Mouse (Mus musculus): Measurements from ENCODE around the gene Slc22a14. TPM values are rescaled to one million over a fixed set of nuclear protein-coding genes. Genes with fewer than 3 reads are reported as not detected.

Slc22a14 gene
- not detected in 2 replicates for polyA plus RNA-seq (2016; fragmentation: Nextera tagmentation; extraction: Ambion mirVana)

DNA sequence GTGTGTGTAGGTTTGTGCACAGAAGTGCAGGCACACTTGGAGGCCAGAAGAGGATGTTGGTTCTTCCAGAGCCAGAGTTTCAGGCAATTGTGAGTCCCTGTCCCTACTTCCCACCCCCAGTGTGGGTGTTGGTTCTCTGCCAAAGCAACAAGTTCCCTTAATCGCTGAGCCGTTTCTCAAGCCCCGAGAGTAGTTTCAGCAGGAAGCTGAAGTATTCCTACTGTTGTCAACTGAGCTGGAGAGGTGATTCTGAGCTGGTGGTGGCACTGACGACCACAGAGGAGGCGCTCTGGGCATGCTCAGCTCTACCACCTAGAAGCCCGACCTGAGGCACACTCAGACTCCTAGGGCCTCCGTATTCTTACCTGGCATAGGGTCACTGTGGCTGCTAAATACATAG, at the start of gene Slc22a14:
Slc22a14 (minus strand) TSS at position 270 of the 400 bp plus-strand sequence.
- no peaks in the 10 kb centered on the region for H3K4me1 ChIP-seq (replicated peaks)
- no peak for ATAC-seq (ENCODE audit: insufficient number of reproducible peaks, insufficient read depth, low FRiP score, low TSS enrichment, low read depth)
- WGBS = 82% methylated on average over 7 of the region's 7 CpGs
- H3K27me3 ChIP-seq = no peaks in the 10 kb centered on the region
- H3K9ac ChIP-seq (replicated peaks) = no peak within 1 kb of the TSS
- H3K4me3 ChIP-seq (replicated peaks) = no peak within 1 kb of the TSS
- no peak within 1 kb of the TSS for H3K27ac ChIP-seq
- no peak within 1 kb of the TSS for H3K4me2 ChIP-seq
- peaks cover 37% of the 10 kb centered on the region; the same call in 1 of the 2 replicates for H3K36me3 ChIP-seq
- H3K9me3 ChIP-seq = no peaks in the 10 kb centered on the region

DNA sequence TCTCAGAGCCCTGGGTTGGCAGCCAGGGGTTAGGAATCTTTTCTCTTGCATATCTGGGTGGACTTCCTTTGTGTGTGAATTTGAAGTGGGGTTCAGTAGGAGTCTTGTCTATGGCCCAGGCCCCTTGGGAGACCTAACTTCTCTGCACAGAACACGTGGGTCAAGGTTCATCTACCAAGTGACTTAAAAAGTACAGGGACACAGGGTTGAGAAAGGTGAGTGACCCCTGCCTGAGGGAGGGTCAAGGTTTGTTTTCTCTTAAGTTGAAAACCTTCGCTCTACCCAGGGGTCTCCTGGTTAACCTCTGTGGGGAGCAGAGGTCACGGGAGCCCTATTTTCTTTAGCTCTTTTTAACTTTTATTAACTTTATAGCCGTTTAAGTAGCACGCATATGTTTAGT, 44.5 kb upstream of the Slc22a14 start:
- peaks cover 20% of the 10 kb centered on the region; the same call in 1 of the 2 replicates for H3K9me3 ChIP-seq
- ATAC-seq (ENCODE audit: insufficient number of reproducible peaks, insufficient read depth, low FRiP score, low TSS enrichment, low read depth) = no peak
- H3K4me3 ChIP-seq (replicated peaks) = no peak overlapping the region
- H3K36me3 ChIP-seq = peaks cover 43% of the 10 kb centered on the region
- 84% methylated on average over 5 of the region's 5 CpGs for WGBS
- H3K4me2 ChIP-seq = no peak overlapping the region
- H3K9ac ChIP-seq (replicated peaks) = no peak overlapping the region
- no peaks in the 10 kb centered on the region for H3K27me3 ChIP-seq
- H3K27ac ChIP-seq = no peak overlapping the region
- H3K4me1 ChIP-seq (replicated peaks) = peaks cover 33% of the 10 kb centered on the region

DNA sequence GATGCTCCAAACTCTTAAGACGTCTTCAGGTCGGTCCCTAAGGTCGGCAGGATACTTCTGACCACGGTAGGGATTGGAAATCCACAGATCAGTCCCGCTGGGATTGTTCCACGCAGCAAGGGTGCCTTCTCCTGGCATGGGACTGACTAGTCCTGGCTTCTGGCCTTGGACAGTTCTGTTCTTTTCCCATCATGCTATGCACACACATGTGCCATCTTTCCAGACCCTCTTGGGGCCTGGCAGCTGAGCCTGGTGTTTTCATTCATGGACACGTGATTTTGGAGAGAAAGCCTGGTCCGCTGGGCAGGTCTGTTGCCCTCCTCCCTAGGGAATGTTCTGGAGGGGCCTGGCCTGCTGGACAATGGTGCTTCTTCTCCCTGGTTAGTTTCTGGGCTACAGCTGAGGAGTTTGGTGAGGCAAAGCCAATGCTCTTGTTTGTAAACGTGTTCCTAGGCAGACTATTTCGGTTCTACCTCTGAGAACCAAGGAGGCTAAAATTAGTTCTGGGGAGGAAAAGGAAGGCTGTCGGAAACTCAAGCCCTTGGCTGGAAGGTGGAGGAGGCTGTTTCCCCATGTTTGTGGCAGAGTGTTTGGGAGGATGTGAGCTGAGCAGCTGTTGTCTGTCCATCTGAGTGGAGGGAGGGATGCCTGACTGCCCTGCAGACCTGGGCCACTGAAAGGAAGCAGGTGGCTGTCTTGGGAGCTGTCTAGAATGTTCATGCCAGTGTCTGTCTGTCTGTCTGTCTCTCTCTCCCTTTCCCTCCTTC, 43.7 kb upstream of the Slc22a14 start:
- Histone ChIP-seq H3K27ac (peak overlapping the region; percentile 59; the same call in 1 of the 2 replicates), H3K27me3 (no peaks in the 10 kb centered on the region), H3K9ac (replicated peaks) (no peak overlapping the region), H3K4me1 (replicated peaks) (peaks cover 41% of the 10 kb centered on the region), H3K9me3 (peaks cover 20% of the 10 kb centered on the region; the same call in 1 of the 2 replicates), H3K36me3 (peaks cover 43% of the 10 kb centered on the region), H3K4me2 (no peak overlapping the region), H3K4me3 (replicated peaks) (no peak overlapping the region)
- 85% methylated on average over 11 of the region's 11 CpGs for WGBS
- ATAC-seq (ENCODE audit: insufficient number of reproducible peaks, insufficient read depth, low FRiP score, low TSS enrichment, low read depth) = no peak

DNA sequence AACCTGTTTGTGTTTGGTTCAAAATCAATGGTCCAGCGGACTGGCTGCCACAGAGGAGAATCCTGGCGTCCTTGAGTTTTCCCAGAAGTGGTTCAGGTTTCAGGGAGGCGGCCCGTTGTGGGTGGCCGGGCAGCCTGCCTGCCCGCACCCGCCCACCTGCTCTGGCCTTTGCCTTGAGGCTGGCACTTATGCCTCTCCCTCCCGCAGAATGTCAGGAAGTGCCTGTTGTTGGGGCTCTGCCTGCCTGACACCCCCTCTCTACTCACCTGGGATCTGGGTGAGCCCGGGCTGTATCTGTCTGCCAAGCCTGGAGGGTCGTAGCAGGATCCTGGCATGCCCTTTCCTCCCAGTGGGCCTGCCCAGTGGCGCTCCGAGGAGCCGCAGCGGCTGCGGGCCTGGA, 42.5 kb upstream of the Slc22a14 start:
- Histone ChIP-seq H3K9me3 (peaks cover 13% of the 10 kb centered on the region; the same call in 1 of the 2 replicates), H3K4me3 (replicated peaks) (no peak overlapping the region), H3K27me3 (no peaks in the 10 kb centered on the region), H3K4me2 (no peak overlapping the region), H3K4me1 (replicated peaks) (peaks cover 47% of the 10 kb centered on the region), H3K36me3 (peaks cover 42% of the 10 kb centered on the region), H3K9ac (replicated peaks) (0 out of 2 replicates have a peak overlapping the region, but pooled peaks have one; percentile 4), H3K27ac (no peak overlapping the region)
- no peak for ATAC-seq (ENCODE audit: insufficient number of reproducible peaks, insufficient read depth, low FRiP score, low TSS enrichment, low read depth)
- 75% methylated on average over 15 of the region's 15 CpGs for WGBS

DNA sequence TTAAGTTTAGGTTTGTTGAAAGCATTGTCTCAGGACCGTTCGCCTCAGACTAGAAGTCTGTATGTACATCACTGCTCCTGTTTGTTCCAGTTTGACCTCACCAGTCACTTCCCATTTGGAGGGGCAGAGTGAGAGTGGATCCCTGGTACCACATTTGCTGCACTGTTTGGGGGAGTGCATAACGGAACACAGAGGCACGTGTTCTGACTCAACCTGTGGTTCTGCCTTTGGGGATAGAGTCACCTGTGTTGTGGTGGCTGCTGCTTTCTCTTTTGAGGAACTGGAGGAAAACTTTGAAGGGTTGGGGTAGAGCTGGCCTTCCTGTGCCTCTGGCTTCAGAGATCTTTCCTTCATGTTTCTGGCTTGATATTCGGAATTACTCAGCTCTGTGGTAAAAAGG, 38.7 kb upstream of the Slc22a14 start:
- Histone ChIP-seq H3K9ac (replicated peaks) (peak overlapping the region; percentile 99), H3K27me3 (no peaks in the 10 kb centered on the region), H3K4me3 (replicated peaks) (peak overlapping the region; percentile 93), H3K4me1 (replicated peaks) (peaks cover 51% of the 10 kb centered on the region), H3K36me3 (peaks cover 16% of the 10 kb centered on the region), H3K27ac (0 out of 2 replicates have a peak overlapping the region, but pooled peaks have one; percentile 12), H3K9me3 (no peaks in the 10 kb centered on the region), H3K4me2 (peak overlapping the region; percentile 83)
- no peak for ATAC-seq (ENCODE audit: insufficient number of reproducible peaks, insufficient read depth, low FRiP score, low TSS enrichment, low read depth)
- 72% methylated on average over 5 of the region's 5 CpGs for WGBS

DNA sequence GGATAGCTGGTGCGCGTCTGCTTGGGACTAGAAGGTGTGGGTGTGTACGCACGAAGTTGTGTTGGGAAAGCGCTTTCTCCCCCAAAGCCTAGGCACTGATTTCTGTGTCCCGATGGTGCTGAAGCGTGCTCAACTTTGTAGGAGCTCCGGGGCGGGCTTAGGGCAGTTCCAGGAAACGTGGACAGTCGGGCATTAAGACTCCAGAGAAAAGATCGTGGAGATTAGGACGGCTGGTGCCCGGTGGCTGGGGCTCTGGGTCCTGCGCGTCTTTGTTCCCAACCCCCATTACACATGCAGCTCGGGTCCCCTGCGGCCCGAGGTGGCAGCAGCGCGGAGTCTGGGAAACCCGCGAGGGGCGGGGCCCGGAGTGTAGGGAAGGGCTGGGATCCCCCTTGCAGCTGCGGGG, 37.9 kb upstream of the Slc22a14 start:
- Histone ChIP-seq H3K36me3 (peaks cover 16% of the 10 kb centered on the region), H3K27ac (peak overlapping the region; percentile 98), H3K4me3 (replicated peaks) (peak overlapping the region; percentile 93), H3K9me3 (no peaks in the 10 kb centered on the region), H3K9ac (replicated peaks) (peak overlapping the region; percentile 99), H3K4me2 (peak overlapping the region; percentile 83), H3K27me3 (no peaks in the 10 kb centered on the region), H3K4me1 (replicated peaks) (peaks cover 43% of the 10 kb centered on the region)
- ATAC-seq (ENCODE audit: insufficient number of reproducible peaks, insufficient read depth, low FRiP score, low TSS enrichment, low read depth) = no peak
- 0% methylated on average over 26 of the region's 26 CpGs for WGBS

DNA sequence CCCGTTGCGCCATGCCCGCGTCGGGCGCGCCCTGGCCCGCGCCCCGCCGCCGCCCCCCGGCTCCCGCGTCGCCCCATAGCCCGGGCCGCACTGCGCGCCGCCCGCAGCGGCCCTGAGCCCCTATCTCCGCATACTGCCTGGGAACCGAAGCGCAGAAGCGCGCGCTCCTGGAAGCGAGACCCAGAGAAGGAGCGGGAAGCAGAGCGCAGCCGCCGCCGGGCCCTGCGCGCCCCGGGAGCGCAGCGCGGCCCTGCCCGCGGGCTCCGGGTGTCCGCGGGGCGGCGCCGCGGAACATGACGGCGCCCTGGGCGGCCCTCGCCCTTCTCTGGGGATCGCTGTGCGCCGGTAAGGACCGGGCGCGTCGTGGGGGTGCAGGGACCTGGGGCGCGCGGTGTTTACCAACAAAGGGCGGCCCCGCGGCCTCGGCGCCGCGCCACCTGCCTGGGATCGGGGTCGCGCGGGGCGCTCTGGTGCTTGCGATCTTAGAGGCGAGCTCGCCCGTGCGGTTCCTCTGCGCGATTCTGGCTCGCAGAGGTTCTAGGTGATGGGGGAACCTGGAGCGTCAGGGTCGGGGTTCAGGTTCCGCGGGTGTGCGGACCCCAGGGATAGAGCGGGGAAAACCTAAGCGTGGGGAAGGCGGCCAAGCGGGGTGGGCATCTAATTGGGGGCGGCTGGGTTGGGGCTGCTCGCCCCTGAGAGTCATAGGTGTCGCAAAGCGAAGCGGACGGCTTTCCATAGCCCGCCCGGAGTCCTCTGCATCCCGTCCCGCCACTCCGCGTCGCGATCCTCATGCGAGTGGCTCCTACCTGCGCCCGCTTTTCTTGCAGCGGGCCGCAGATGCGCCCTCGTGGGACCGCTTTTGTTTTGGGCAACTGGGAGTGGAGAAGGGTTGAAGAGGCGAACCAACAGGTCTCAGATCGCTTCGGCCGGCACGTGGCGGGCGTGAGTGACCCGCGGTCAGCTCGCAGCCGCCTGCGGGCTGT, 37.2 kb upstream of the Slc22a14 start:
- H3K4me2 ChIP-seq = peak overlapping the region; percentile 83
- under 1% methylated on average over 121 of the region's 127 CpGs for WGBS
- no peaks in the 10 kb centered on the region for H3K27me3 ChIP-seq
- H3K9ac ChIP-seq (replicated peaks) = peak overlapping the region; percentile 99
- peak overlapping the region; percentile 98 for H3K27ac ChIP-seq
- peaks cover 36% of the 10 kb centered on the region for H3K4me1 ChIP-seq (replicated peaks)
- peak overlapping the region; percentile 93 for H3K4me3 ChIP-seq (replicated peaks)
- peaks cover 12% of the 10 kb centered on the region for H3K36me3 ChIP-seq
- no peaks in the 10 kb centered on the region for H3K9me3 ChIP-seq
- ATAC-seq (ENCODE audit: insufficient number of reproducible peaks, insufficient read depth, low FRiP score, low TSS enrichment, low read depth) = no peak; the same call in none of the 2 replicates

DNA sequence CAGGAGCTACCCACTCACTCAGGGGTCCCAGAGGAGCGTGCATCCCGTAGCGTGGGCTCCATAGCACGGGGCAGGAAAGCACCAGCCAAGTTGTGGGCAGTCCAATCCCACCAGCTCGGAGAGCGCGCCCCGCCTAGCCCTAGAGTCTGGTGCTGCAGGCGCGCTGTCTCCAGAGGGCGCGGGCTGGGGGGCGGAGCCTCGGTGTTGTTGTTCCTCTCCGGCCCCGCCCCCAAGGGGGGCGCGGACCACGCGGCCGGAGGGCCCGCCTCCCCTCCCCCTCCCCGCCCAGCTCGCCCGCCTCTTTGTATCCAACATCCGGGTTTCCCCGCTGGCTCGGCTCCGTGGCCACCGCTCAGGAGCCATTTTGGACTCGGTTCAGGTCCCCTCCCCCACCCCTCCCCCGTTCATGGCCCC, 36.5 kb upstream of the Slc22a14 start, which contains the start of gene Acvr2b:
Acvr2b (plus strand) TSS at position 318 of the 414 bp plus-strand sequence.
- Histone ChIP-seq H3K27me3 (no peaks in the 10 kb centered on the region), H3K4me2 (peak within 1 kb of the TSS; percentile 83), H3K9me3 (no peaks in the 10 kb centered on the region), H3K4me1 (replicated peaks) (peaks cover 33% of the 10 kb centered on the region), H3K36me3 (peaks cover 8% of the 10 kb centered on the region), H3K4me3 (replicated peaks) (peak within 1 kb of the TSS; percentile 93), H3K27ac (peak within 1 kb of the TSS; percentile 98), H3K9ac (replicated peaks) (peak within 1 kb of the TSS; percentile 99)
- WGBS = under 1% methylated on average over 24 of the region's 32 CpGs
- ATAC-seq (ENCODE audit: insufficient number of reproducible peaks, insufficient read depth, low FRiP score, low TSS enrichment, low read depth) = peak; percentile 94

DNA sequence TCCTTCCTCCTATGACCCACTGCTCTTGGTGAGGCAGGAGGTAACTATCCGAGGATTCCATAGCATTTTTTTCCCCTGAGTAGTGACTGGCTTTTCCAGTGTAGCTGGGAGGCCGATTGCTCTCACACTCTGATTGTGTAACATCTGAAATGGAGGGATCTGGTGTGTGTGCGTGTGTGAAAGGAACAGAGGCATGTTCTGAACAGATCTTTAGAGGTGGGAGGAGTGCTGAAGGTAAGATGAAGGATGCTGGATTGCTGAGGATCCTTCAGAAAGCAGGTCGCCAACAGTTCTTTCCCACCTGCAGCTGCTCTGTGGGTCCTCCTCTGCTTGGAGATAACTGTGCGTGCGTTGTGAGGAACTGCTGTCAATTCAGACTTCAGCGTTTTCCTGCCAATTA, 36.0 kb upstream of the Slc22a14 start:
- Histone ChIP-seq H3K4me1 (replicated peaks) (peaks cover 33% of the 10 kb centered on the region), H3K4me3 (replicated peaks) (peak overlapping the region; percentile 93), H3K4me2 (peak overlapping the region; percentile 83), H3K36me3 (peaks cover 6% of the 10 kb centered on the region), H3K9me3 (no peaks in the 10 kb centered on the region), H3K9ac (replicated peaks) (peak overlapping the region; percentile 44), H3K27me3 (no peaks in the 10 kb centered on the region), H3K27ac (peak overlapping the region; percentile 53; the same call in 1 of the 2 replicates)
- 5% methylated on average over 7 of the region's 7 CpGs for WGBS
- ATAC-seq (ENCODE audit: insufficient number of reproducible peaks, insufficient read depth, low FRiP score, low TSS enrichment, low read depth) = no peak; the same call in 1 of the 2 replicates

DNA sequence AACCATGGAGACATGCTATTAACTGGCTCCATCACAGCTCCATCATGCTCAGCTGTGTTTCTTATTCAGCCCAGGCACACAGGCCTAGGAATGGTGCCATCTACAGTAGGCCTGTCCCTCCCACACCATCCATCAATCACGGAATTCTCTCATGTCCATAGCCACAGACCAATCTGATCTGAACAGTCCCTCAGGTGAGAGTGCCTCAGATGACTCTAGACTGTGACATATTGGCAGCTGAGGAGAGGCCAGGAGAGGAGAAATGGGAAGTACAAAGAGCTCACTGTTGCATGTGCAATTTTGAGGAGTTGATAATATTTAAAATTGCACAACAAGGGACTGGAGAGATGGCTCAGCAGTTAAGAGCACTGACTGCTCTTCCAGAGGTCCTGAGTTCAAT, 29.5 kb upstream of the Slc22a14 start:
- H3K4me2 ChIP-seq = no peak overlapping the region
- H3K27me3 ChIP-seq = no peaks in the 10 kb centered on the region
- no peak overlapping the region for H3K9ac ChIP-seq (replicated peaks)
- H3K9me3 ChIP-seq = no peaks in the 10 kb centered on the region
- peaks cover 6% of the 10 kb centered on the region; the same call in 1 of the 2 replicates for H3K4me1 ChIP-seq (replicated peaks)
- H3K27ac ChIP-seq = no peak overlapping the region
- H3K4me3 ChIP-seq (replicated peaks) = no peak overlapping the region
- 75% methylated on average over 1 of the region's 1 CpGs for WGBS
- H3K36me3 ChIP-seq = peaks cover 13% of the 10 kb centered on the region
- no peak for ATAC-seq (ENCODE audit: insufficient number of reproducible peaks, insufficient read depth, low FRiP score, low TSS enrichment, low read depth)

DNA sequence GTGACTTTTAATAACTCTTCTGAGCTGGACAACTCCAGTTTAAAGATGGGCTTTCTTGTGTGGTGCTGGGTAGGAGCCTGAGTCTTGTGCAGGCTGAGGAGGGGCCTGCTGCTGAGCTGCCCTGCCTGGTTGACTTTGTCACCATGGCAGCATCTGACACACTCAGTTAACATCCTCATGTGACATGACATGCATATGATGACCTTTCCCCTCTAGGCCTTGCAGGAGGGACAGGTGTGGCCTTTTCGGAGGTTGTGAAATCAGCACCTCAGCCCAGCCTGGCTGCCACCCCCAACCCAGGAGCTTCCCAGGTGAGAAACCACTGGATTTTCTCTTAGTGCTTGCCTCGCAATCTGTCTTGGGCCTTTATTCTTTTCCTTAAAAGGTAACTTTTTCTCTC, 24.9 kb upstream of the Slc22a14 start:
- Histone ChIP-seq H3K4me1 (replicated peaks) (no peaks in the 10 kb centered on the region), H3K27me3 (no peaks in the 10 kb centered on the region), H3K27ac (no peak overlapping the region), H3K36me3 (peaks cover 17% of the 10 kb centered on the region), H3K9me3 (no peaks in the 10 kb centered on the region), H3K9ac (replicated peaks) (no peak overlapping the region), H3K4me3 (replicated peaks) (no peak overlapping the region), H3K4me2 (no peak overlapping the region)
- no peak for ATAC-seq (ENCODE audit: insufficient number of reproducible peaks, insufficient read depth, low FRiP score, low TSS enrichment, low read depth)
- 85% methylated on average over 2 of the region's 2 CpGs for WGBS

Measured in limb, embryonic 12.5 days (tissue).